Mouse (Mus musculus): ENCODE measurements around the gene Birc6. TPM values are rescaled to one million over a fixed set of nuclear protein-coding genes. Genes with fewer than 3 reads are reported as not detected.

Birc6 gene
- polyA plus RNA-seq, 1 experiment from 2014 or later, result 98.4 TPM

- Histone ChIP-seq H3K4me3 (ENCODE audit: low read depth, low read length) (no peak overlapping the region), H3K9me3 (ENCODE audit: low read depth, low read length) (no peaks in the 10 kb centered on the region), H3K36me3 (ENCODE audit: insufficient read depth) (peaks cover 32% of the 10 kb centered on the region), H3K4me1 (ENCODE audit: insufficient read depth) (no peaks in the 10 kb centered on the region), H3K27ac (ENCODE audit: low read depth) (no peak overlapping the region), H3K9ac (no peak overlapping the region), H3K27me3 (ENCODE audit: insufficient read depth, low read length) (no peaks in the 10 kb centered on the region), H3K4me2 (no peak overlapping the region)
- TF ChIP-seq CTCF (IDR thresholded peaks at IDR 0.05; ENCODE audit: low read depth), result no peak
- ATAC-seq (ENCODE audit: insufficient read depth), result no peak
- no peak for DNase-seq
Measured at GRCm38 (mm10) chr17:74501085-74501484, 27.0 kb upstream of the Birc6 start.

- Histone ChIP-seq H3K4me1 (ENCODE audit: insufficient read depth) (no peaks in the 10 kb centered on the region), H3K9me3 (ENCODE audit: low read depth, low read length) (no peaks in the 10 kb centered on the region), H3K27me3 (ENCODE audit: insufficient read depth, low read length) (no peaks in the 10 kb centered on the region), H3K9ac (no peak overlapping the region), H3K27ac (ENCODE audit: low read depth) (no peak overlapping the region), H3K4me3 (ENCODE audit: low read depth, low read length) (no peak overlapping the region), H3K4me2 (no peak overlapping the region), H3K36me3 (ENCODE audit: insufficient read depth) (no peaks in the 10 kb centered on the region)
- no peak for ATAC-seq (ENCODE audit: insufficient read depth)
- no peak for DNase-seq
- 59% methylated on average over 2 of the region's 2 CpGs for WGBS
- no peak for TF ChIP-seq CTCF (IDR thresholded peaks at IDR 0.05; ENCODE audit: low read depth)
Measured at GRCm38 (mm10) chr17:74507934-74508333, 20.2 kb upstream of the Birc6 start.

DNA sequence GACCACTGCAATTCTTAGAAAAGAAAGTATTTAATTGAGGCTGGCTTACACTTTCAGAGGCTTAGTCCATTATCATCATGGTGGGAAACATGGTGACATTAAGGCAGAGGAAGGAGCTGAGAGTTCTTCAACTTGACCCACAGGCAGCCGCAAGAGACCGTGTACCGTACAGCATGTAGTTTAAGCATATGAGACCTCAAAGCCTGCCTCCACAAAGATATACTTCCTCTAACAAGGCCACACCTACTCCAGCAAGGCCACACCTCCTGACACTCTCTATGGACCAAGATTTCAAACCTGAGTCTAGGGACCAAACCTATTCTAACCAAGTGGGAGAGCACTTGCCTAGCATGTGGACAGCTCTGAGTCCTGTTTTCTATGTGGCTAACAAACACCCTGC lies 19.5 kb upstream of the Birc6 start:
- Histone ChIP-seq H3K27me3 (ENCODE audit: insufficient read depth, low read length) (no peaks in the 10 kb centered on the region), H3K4me3 (ENCODE audit: low read depth, low read length) (no peak overlapping the region), H3K9ac (no peak overlapping the region), H3K27ac (ENCODE audit: low read depth) (no peak overlapping the region), H3K9me3 (ENCODE audit: low read depth, low read length) (no peaks in the 10 kb centered on the region), H3K4me2 (no peak overlapping the region), H3K36me3 (ENCODE audit: insufficient read depth) (no peaks in the 10 kb centered on the region), H3K4me1 (ENCODE audit: insufficient read depth) (no peaks in the 10 kb centered on the region)
- ATAC-seq (ENCODE audit: insufficient read depth) (no peak), DNase-seq (no peak)
- no peak for TF ChIP-seq CTCF (IDR thresholded peaks at IDR 0.05; ENCODE audit: low read depth)
- 81% methylated on average over 3 of the region's 3 CpGs for WGBS

- Histone ChIP-seq H3K27me3 (ENCODE audit: insufficient read depth, low read length) (no peaks in the 10 kb centered on the region), H3K4me2 (no peak overlapping the region), H3K4me1 (ENCODE audit: insufficient read depth) (no peaks in the 10 kb centered on the region), H3K9ac (no peak overlapping the region), H3K9me3 (ENCODE audit: low read depth, low read length) (no peaks in the 10 kb centered on the region), H3K4me3 (ENCODE audit: low read depth, low read length) (no peak overlapping the region), H3K27ac (ENCODE audit: low read depth) (no peak overlapping the region), H3K36me3 (ENCODE audit: insufficient read depth) (no peaks in the 10 kb centered on the region)
- WGBS, result 75% methylated on average over 2 of the region's 2 CpGs
- ATAC-seq (ENCODE audit: insufficient read depth) (no peak), DNase-seq (no peak)
- TF ChIP-seq CTCF (IDR thresholded peaks at IDR 0.05; ENCODE audit: low read depth), result no peak
Measured at GRCm38 (mm10) chr17:74512308-74512707, 15.8 kb upstream of the Birc6 start.

DNA sequence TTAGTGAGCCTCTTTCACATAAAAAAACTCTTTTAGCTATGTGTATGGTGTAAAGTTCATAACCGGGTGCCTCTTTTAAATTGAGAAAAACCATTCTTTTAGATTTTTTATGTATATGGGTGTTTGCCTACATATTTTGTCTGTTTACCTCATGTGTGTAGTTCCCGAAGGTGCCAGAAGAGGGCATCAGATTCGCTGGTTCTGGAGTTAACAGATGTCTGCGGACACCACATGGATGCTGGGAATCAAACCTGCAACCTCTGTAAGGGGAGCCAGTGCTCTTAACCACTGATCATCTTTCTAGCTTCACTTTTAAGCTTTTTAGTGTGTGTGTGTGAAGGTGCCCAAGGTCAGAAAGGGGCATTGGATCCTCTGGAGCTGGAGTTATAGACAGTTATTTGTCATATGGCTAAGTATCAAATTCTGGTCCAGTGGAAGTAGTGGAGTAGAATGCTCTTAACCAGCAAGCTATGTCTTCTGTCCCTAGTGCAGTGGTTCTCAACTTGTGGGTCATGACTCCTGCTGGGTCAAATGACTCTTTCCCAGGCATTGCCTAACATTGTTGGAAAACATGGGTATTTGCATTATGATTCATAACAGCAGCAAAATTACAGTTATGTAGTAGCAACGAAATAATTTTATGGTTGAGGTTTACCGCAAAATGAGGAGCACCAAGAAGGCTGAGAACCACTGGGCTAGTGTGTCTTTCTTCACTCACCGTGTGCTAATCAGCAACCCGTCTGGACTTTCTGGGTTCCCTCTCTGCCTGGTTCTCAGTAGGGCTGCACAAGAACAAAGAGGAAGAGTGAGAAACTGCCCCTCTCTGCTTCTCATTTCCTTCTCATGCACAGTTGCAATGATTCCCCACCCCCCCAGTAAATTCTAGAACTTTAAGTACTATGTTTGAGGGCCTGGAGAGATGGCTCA lies 5.0 kb upstream of the Birc6 start:
- Histone ChIP-seq H3K4me1 (ENCODE audit: insufficient read depth) (0 out of 2 replicates have a peak, but pooled peaks cover 4% of the 10 kb centered on the region), H3K4me3 (ENCODE audit: low read depth, low read length) (no peak overlapping the region), H3K9me3 (ENCODE audit: low read depth, low read length) (no peaks in the 10 kb centered on the region), H3K4me2 (no peak overlapping the region), H3K27me3 (ENCODE audit: insufficient read depth, low read length) (no peaks in the 10 kb centered on the region), H3K27ac (ENCODE audit: low read depth) (no peak overlapping the region), H3K9ac (no peak overlapping the region), H3K36me3 (ENCODE audit: insufficient read depth) (no peaks in the 10 kb centered on the region)
- DNase-seq (no peak), ATAC-seq (ENCODE audit: insufficient read depth) (no peak)
- 82% methylated on average over 8 of the region's 8 CpGs for WGBS
- TF ChIP-seq CTCF (IDR thresholded peaks at IDR 0.05; ENCODE audit: low read depth), result peak; percentile 5; the same call in 1 of the 2 replicates

- H3K4me1 ChIP-seq (ENCODE audit: insufficient read depth), result peaks cover 11% of the 10 kb centered on the region
- no peaks in the 10 kb centered on the region for H3K27me3 ChIP-seq (ENCODE audit: insufficient read depth, low read length)
- no peak for ATAC-seq (ENCODE audit: insufficient read depth)
- no peak for TF ChIP-seq CTCF (IDR thresholded peaks at IDR 0.05; ENCODE audit: low read depth)
- DNase-seq, result no peak
- no peaks in the 10 kb centered on the region for H3K36me3 ChIP-seq (ENCODE audit: insufficient read depth)
- 89% methylated on average over 2 of the region's 2 CpGs for WGBS
- no peaks in the 10 kb centered on the region for H3K9me3 ChIP-seq (ENCODE audit: low read depth, low read length)
- no peak overlapping the region for H3K4me2 ChIP-seq
- H3K4me3 ChIP-seq (ENCODE audit: low read depth, low read length), result no peak overlapping the region
- H3K9ac ChIP-seq, result no peak overlapping the region
- H3K27ac ChIP-seq (ENCODE audit: low read depth), result no peak overlapping the region
Measured at GRCm38 (mm10) chr17:74526117-74526516, 2.0 kb upstream of the Birc6 start.

DNA sequence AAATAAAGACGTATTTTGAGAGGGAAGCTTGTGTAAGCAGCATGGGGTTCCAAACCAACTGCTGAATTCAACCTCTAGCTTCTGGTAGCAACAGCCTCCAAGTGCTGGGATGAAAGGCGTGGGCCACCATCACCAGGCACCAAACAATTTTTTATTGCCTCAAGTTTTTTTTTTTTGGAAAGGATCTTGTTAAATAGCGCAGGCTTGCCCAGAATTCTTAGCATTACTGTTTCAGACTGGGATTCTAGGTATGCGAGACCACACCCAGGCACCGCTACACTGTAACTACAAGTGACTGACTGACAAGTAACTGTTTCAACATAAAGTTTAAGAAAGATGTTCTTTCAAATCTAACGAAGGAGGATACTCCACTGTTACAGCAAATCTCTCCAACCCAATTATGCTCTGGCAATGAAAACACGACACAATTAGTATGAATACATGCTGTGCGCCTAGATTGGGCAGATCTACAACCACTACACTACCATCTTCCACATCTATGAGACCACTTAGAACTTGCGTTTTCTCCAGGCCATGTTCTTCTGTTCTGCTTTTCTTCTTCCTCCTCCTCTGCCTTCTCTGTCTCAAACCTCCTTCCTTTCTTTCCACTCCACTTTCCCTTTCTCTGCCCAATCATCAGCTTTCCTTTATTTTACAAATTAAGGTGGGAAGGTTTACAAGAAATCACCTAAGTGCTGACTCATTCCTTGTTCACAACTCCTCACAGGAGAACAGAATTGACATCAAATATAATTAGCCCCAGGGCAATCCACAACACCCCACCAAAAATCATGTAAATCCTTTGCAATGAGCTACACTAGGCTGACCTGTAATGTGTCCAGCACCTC lies 1.1 kb upstream of the Birc6 start:
- Histone ChIP-seq H3K27me3 (ENCODE audit: insufficient read depth, low read length) (no peaks in the 10 kb centered on the region), H3K9ac (peak overlapping the region; percentile 59), H3K36me3 (ENCODE audit: insufficient read depth) (no peaks in the 10 kb centered on the region), H3K27ac (ENCODE audit: low read depth) (peak overlapping the region; percentile 99), H3K9me3 (ENCODE audit: low read depth, low read length) (no peaks in the 10 kb centered on the region), H3K4me2 (peak overlapping the region; percentile 90), H3K4me3 (ENCODE audit: low read depth, low read length) (peak overlapping the region; percentile 96), H3K4me1 (ENCODE audit: insufficient read depth) (peaks cover 11% of the 10 kb centered on the region)
- ATAC-seq (ENCODE audit: insufficient read depth) (peak; percentile 2; the same call in 1 of the 2 replicates), DNase-seq (no peak)
- TF ChIP-seq CTCF (IDR thresholded peaks at IDR 0.05; ENCODE audit: low read depth), result no peak
- 83% methylated on average over 9 of the region's 9 CpGs for WGBS

Measured in lung, embryonic 14.5 days (tissue).